Mouse (Mus musculus) lung, postnatal 0 days (tissue): ENCODE data around the gene Col6a1.
"Not testable (repeated sequence)": the region's sequence is repeated elsewhere in the genome, so short reads cannot be mapped to it uniquely, and the experiment has no call there.

ENCODE experiments used
- CTCF ChIP-seq: IDR thresholded peaks from 2 replicates; pipeline ENCODE4 v1.5.1; 2016; ENCODE audit warnings: antibody characterized with exemption, mild to moderate bottlenecking
- EP300 ChIP-seq: IDR thresholded peaks from 2 replicates; pipeline ENCODE4 v1.6.1; 2016; ENCODE audit warnings: antibody characterized with exemption, mild to moderate bottlenecking, control low read depth

GRCm38 (mm10) chr10:76744267-76744666 is 18.3 kb upstream of the Col6a1 start:
- not testable (repeated sequence) for TF ChIP-seq CTCF, EP300
